Mouse (Mus musculus) embryonic facial prominence, embryonic 14.5 days (tissue): ENCODE results near the gene Mybph. TPM values are rescaled to one million over a fixed set of nuclear protein-coding genes. Genes with fewer than 3 reads are reported as not detected.
A peak's percentile ranks its signal among the peaks of the same experiment; 100 is the strongest.

ENCODE experiments used
- ATAC-seq: fragments of 200-750 bp; cut with Nextera tagmentation; 2 replicates; pipeline ENCODE4 v1.8.0; 2017; ENCODE audit warnings: low read depth, moderate number of reproducible peaks, moderate TSS enrichment
- DNase-seq: peaks from one replicate; pipeline ENCODE4 v3.0.0-alpha.2; 2015; ENCODE audit warnings: low spot score
- H3K27ac ChIP-seq: fragments of 300-500 bp; sonication (generic); replicated peaks from 2 replicates; pipeline ENCODE4 v1.5.1; 2014; ENCODE audit warnings: low read depth, mild to moderate bottlenecking, low read length, moderate library complexity
- H3K27me3 ChIP-seq: fragments of 300-500 bp; sonication (generic); replicated peaks from 2 replicates; pipeline ENCODE4 v1.6.1; 2014; ENCODE audit warnings: low read length; ENCODE audit not compliant: control insufficient read depth, insufficient read depth
- H3K36me3 ChIP-seq: fragments of 300-500 bp; sonication (generic); 2 replicates; pipeline ENCODE4 v1.6.1; 2014; ENCODE audit warnings: low read length, mixed read lengths; ENCODE audit not compliant: control insufficient read depth, insufficient read depth
- H3K4me1 ChIP-seq: fragments of 300-500 bp; sonication (generic); 2 replicates; pipeline ENCODE4 v1.6.1; 2014; ENCODE audit warnings: antibody characterized with exemption, low read length; ENCODE audit not compliant: control insufficient read depth, insufficient read depth
- H3K4me2 ChIP-seq: fragments of 300-500 bp; sonication (generic); 2 replicates; pipeline ENCODE4 v1.6.1; 2014; ENCODE audit warnings: low read depth, mild to moderate bottlenecking, low read length, moderate library complexity, mixed read lengths
- H3K4me3 ChIP-seq: fragments of 300-500 bp; sonication (generic); 2 replicates; pipeline ENCODE4 v1.5.1; 2014; ENCODE audit warnings: low read depth, mild to moderate bottlenecking, low read length
- H3K9ac ChIP-seq: fragments of 300-500 bp; sonication (generic); 2 replicates; pipeline ENCODE4 v1.6.1; 2014; ENCODE audit warnings: low read depth, mild to moderate bottlenecking, low read length, moderate library complexity, mixed read lengths
- H3K9me3 ChIP-seq: fragments of 300-500 bp; sonication (generic); 2 replicates; pipeline ENCODE4 v1.6.1; 2016; ENCODE audit warnings: low read length; ENCODE audit not compliant: control insufficient read depth
- WGBS: fragments of 180-500 bp; shearing (Covaris S2); extraction: QIAGEN DNeasy Blood & Tissue Kit; methylation state at CpG from one replicate; pipeline ENCODE4 v1.1.7; 2014; 5-methylcytosine and 5-hydroxymethylcytosine counted together
- polyA plus RNA-seq: library from polyadenylated mRNA; unstranded; fragments of >200 nt; fragmentation: Nextera tagmentation; extraction: Ambion mirVana; gene quantifications from 2 replicates; pipeline ENCODE4 v1.2.1, GENCODE M21; 2014

The Mybph gene
- polyA plus RNA-seq, 1 experiment from 2014 or later: 157 TPM

- 1% methylated on average over 17 of the region's 37 CpGs for WGBS
- ATAC-seq: 0 out of 2 replicates have a peak, but pooled peaks have one; percentile 10
Observed at GRCm38 (mm10) chr1:134235391-134235921, 42.2 kb downstream of the Mybph start, which contains the start of gene Adora1. Adora1 (minus strand) TSS chr1:134235431.

DNA sequence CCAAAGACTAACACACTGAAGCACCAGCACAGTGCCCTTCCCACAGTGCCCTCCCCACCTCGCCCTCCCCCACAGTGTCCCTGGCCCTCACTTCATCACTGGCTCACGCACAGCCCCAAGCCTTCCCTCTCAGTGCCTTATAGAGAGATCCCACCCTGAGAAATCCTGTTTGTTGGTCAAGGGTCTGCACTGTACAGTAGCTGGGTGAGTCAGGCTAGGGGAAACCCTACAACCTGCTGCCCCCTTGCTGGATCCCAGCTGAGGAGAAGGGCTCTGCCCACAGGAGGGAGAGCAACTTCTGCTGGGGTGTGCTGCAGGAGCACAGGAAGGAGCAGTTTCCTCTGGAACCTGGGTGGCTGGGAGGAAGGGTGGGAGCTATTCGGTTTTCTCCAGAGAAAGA lies 42.9 kb downstream of the Mybph start:
- H3K9me3 ChIP-seq: no peaks in the 10 kb centered on the region
- no peak overlapping the region for H3K4me3 ChIP-seq
- DNase-seq (no peak), ATAC-seq (no peak)
- no peak overlapping the region for H3K27ac ChIP-seq
- WGBS: 44% methylated on average over 3 of the region's 3 CpGs
- peaks cover 35% of the 10 kb centered on the region for H3K27me3 ChIP-seq
- no peak overlapping the region for H3K9ac ChIP-seq
- peak overlapping the region; percentile 92; the same call in 1 of the 2 replicates for H3K4me2 ChIP-seq
- no peaks in the 10 kb centered on the region for H3K36me3 ChIP-seq
- H3K4me1 ChIP-seq: peaks cover 10% of the 10 kb centered on the region; the same call in 1 of the 2 replicates

More at GRCm38 (mm10) chr1:134235391-134235921, 42.2 kb downstream of the Mybph start, which contains the start of gene Adora1:
- Histone ChIP-seq H3K27me3 (peaks cover 35% of the 10 kb centered on the region), H3K9me3 (no peaks in the 10 kb centered on the region), H3K27ac (no peak within 1 kb of the TSS), H3K9ac (peak within 1 kb of the TSS; percentile 45), H3K36me3 (no peaks in the 10 kb centered on the region), H3K4me3 (peak within 1 kb of the TSS; percentile 47), H3K4me2 (peak within 1 kb of the TSS; percentile 92), H3K4me1 (peaks cover 10% of the 10 kb centered on the region; the same call in 1 of the 2 replicates)
- no peak for DNase-seq

- H3K36me3 ChIP-seq: no peaks in the 10 kb centered on the region
- H3K4me2 ChIP-seq: no peak overlapping the region
- H3K27ac ChIP-seq: no peak overlapping the region
- H3K4me1 ChIP-seq: peaks cover 10% of the 10 kb centered on the region; the same call in 1 of the 2 replicates
- H3K27me3 ChIP-seq: peaks cover 38% of the 10 kb centered on the region
- H3K9ac ChIP-seq: no peak overlapping the region
- ATAC-seq (no peak), DNase-seq (no peak)
- no peak overlapping the region for H3K4me3 ChIP-seq
- WGBS: 79% methylated on average over 3 of the region's 3 CpGs
- H3K9me3 ChIP-seq: no peaks in the 10 kb centered on the region
Observed at GRCm38 (mm10) chr1:134237438-134237837, 44.2 kb downstream of the Mybph start.

DNA sequence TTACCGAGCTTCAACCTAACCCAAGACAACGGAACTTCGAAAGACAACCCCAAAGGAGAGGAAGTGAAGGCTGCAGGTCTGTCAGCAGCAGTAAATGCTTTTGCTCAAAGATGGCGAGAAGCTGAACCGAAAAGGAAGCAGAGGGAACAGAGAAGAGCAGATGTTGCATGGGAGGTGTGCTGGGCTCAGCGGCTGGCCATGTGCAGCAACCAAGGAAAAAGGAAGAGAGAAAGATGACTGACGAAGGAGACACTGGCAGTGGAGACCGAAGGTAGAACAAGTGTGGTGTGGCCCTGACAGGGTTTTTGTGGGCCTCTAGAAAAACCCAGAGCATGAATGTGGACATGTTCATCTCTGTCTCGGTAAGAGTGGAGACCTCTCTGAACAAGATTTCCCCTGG lies 47.5 kb downstream of the Mybph start:
- 81% methylated on average over 9 of the region's 9 CpGs for WGBS
- no peaks in the 10 kb centered on the region for H3K9me3 ChIP-seq
- ATAC-seq: no peak
- H3K9ac ChIP-seq: no peak overlapping the region
- peaks cover 10% of the 10 kb centered on the region for H3K27me3 ChIP-seq
- H3K4me3 ChIP-seq: no peak overlapping the region
- no peak for DNase-seq
- no peak overlapping the region for H3K4me2 ChIP-seq
- peaks cover 3% of the 10 kb centered on the region for H3K4me1 ChIP-seq
- no peaks in the 10 kb centered on the region for H3K36me3 ChIP-seq
- H3K27ac ChIP-seq: no peak overlapping the region

DNA sequence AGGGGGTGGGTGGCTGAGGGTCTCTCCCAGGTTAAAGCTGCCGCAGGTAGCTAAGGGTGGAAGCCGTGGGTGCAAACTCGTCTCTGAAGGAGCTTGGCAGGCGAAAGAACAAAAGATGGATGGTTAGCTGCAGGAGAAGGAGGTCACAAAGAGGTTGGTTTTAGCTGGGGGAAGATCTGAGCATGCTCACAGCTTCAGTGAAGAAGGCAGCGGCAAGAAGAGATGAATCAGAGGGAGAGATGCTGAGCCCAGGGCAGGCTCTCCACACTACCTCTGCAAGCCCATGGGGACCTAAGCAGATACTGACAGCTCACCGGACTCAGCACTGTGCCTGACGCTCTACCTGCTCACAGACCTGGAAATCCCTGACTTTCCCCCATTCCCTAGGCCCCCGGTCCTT lies 48.0 kb downstream of the Mybph start:
- no peak overlapping the region for H3K4me3 ChIP-seq
- 68% methylated on average over 8 of the region's 8 CpGs for WGBS
- H3K9ac ChIP-seq: no peak overlapping the region
- no peaks in the 10 kb centered on the region for H3K9me3 ChIP-seq
- ATAC-seq (no peak), DNase-seq (no peak)
- no peak overlapping the region for H3K27ac ChIP-seq
- H3K36me3 ChIP-seq: no peaks in the 10 kb centered on the region
- H3K4me1 ChIP-seq: peaks cover 3% of the 10 kb centered on the region
- peaks cover 4% of the 10 kb centered on the region for H3K27me3 ChIP-seq
- H3K4me2 ChIP-seq: no peak overlapping the region

DNA sequence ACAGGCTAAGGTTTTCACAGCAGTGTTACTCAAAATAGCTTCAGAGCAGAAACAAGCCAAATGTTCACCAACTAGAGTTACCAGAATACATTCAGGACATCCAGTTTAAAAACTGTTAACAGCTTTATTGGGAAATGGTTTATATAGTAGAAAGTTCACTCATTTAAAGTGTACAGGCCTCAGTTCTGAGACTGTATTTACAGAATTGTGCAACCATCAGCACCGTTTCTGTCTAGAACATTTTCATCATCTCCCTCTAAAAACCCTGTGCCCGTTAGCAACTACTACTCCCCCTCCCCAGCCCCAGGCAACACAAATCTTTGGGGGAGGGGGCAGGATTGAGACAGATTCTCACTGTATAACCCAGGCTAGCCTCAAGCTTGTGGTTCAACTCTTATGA lies 49.0 kb downstream of the Mybph start:
- no peak overlapping the region for H3K4me2 ChIP-seq
- H3K4me1 ChIP-seq: peaks cover 3% of the 10 kb centered on the region
- H3K36me3 ChIP-seq: no peaks in the 10 kb centered on the region
- 70% methylated on average over 2 of the region's 2 CpGs for WGBS
- no peak for ATAC-seq
- H3K4me3 ChIP-seq: no peak overlapping the region
- H3K9me3 ChIP-seq: no peaks in the 10 kb centered on the region
- H3K27me3 ChIP-seq: 0 out of 2 replicates have a peak, but pooled peaks cover 3% of the 10 kb centered on the region
- no peak overlapping the region for H3K27ac ChIP-seq
- DNase-seq: no peak
- no peak overlapping the region for H3K9ac ChIP-seq

- Histone ChIP-seq H3K27me3 (0 out of 2 replicates have a peak, but pooled peaks cover 3% of the 10 kb centered on the region), H3K4me2 (peak overlapping the region; percentile 55), H3K4me1 (peaks cover 3% of the 10 kb centered on the region), H3K36me3 (no peaks in the 10 kb centered on the region), H3K27ac (no peak overlapping the region), H3K9ac (no peak overlapping the region), H3K4me3 (no peak overlapping the region), H3K9me3 (no peaks in the 10 kb centered on the region)
- ATAC-seq (peak; percentile 64), DNase-seq (peak; percentile 67)
- WGBS: 48% methylated on average over 6 of the region's 6 CpGs
Observed at GRCm38 (mm10) chr1:134243505-134243904, 50.3 kb downstream of the Mybph start.

GRCm38 (mm10) chr1:134243948-134244914 lies 51.0 kb downstream of the Mybph start:
- Histone ChIP-seq H3K4me2 (peak overlapping the region; percentile 55), H3K9ac (peak overlapping the region; percentile 57), H3K4me3 (peak overlapping the region; percentile 22), H3K36me3 (no peaks in the 10 kb centered on the region), H3K27me3 (0 out of 2 replicates have a peak, but pooled peaks cover 3% of the 10 kb centered on the region), H3K4me1 (peaks cover 3% of the 10 kb centered on the region), H3K9me3 (no peaks in the 10 kb centered on the region), H3K27ac (no peak overlapping the region)
- WGBS: 23% methylated on average over 31 of the region's 35 CpGs
- DNase-seq (peak; percentile 90), ATAC-seq (peak; percentile 84)
